Mouse (Mus musculus) heart, adult 2 months (tissue): ENCODE measurements at regions not wholly inside any gene's neighbourhood (a gene's known extent, or its start where the extent isn't known, plus 50 kb on each side); places are given as distances from the start of the nearest gene placed in this dataset.

Experiments
- DNase-seq, 2 experiments: peaks; one replicate each; pipeline ENCODE4 v3.0.0; 2021
- H3K27ac ChIP-seq: fragments of 200-600 bp; 2 replicates; pipeline ENCODE4 v1.8.1; 2022
- H3K27me3 ChIP-seq: fragments of 200-500 bp; 2 replicates; pipeline ENCODE4 v1.6.1; 2012; ENCODE audit warnings: mild to moderate bottlenecking, low read length, inconsistent platforms, mixed read lengths; ENCODE audit not compliant: control insufficient read depth, insufficient read depth
- H3K36me3 ChIP-seq: fragments of 200-500 bp; 2 replicates; pipeline ENCODE4 v1.6.1; 2012; ENCODE audit warnings: low read length, inconsistent platforms; ENCODE audit not compliant: control insufficient read depth, insufficient read depth
- H3K4me1 ChIP-seq: fragments of 200-500 bp; 2 replicates; pipeline ENCODE4 v1.6.1; 2011; ENCODE audit warnings: low read length; ENCODE audit not compliant: control insufficient read depth, insufficient read depth
- H3K4me3 ChIP-seq: fragments of 200-600 bp; 2 replicates; pipeline ENCODE4 v1.8.1; 2022
- H3K79me2 ChIP-seq: fragments of 200-500 bp; replicated peaks from 2 replicates; pipeline ENCODE4 v1.6.1; 2012; ENCODE audit warnings: mild to moderate bottlenecking, inconsistent platforms, low read length, moderate library complexity, mixed read lengths; ENCODE audit not compliant: control insufficient read depth, insufficient read depth
- H3K9ac ChIP-seq: fragments of 200-500 bp; 2 replicates; pipeline ENCODE4 v1.6.1; 2012; ENCODE audit warnings: low read depth, mild to moderate bottlenecking, control low read depth, inconsistent platforms, low read length, mixed read lengths
- CTCF ChIP-seq: fragments of 200-600 bp; IDR thresholded peaks from 2 replicates; pipeline ENCODE4 v1.8.1; 2022; ENCODE audit warnings: antibody characterized with exemption, mild to moderate bottlenecking, moderate library complexity
- EP300 ChIP-seq: fragments of 200-500 bp; IDR thresholded peaks from 2 replicates; pipeline ENCODE4 v1.6.1; 2011; ENCODE audit warnings: low read depth, low read length, control low read depth; ENCODE audit not compliant: insufficient read depth
- POLR2A ChIP-seq: fragments of 200-500 bp; IDR thresholded peaks from 2 replicates; pipeline ENCODE4 v1.6.1; 2011; ENCODE audit warnings: mild to moderate bottlenecking, low read depth, low read length, control low read depth; ENCODE audit not compliant: insufficient read depth
- WGBS: fragments of 180-500 bp; shearing (Covaris S2); methylation state at CpG from one replicate; pipeline ENCODE4 v1.1.7; 2018; 5-methylcytosine and 5-hydroxymethylcytosine counted together
- intact Hi-C: fragments of 180-260 bp; cut with DNase I; formaldehyde crosslinking; loops from one replicate; pipeline ENCODE4 v1.15.1; 2025

DNA sequence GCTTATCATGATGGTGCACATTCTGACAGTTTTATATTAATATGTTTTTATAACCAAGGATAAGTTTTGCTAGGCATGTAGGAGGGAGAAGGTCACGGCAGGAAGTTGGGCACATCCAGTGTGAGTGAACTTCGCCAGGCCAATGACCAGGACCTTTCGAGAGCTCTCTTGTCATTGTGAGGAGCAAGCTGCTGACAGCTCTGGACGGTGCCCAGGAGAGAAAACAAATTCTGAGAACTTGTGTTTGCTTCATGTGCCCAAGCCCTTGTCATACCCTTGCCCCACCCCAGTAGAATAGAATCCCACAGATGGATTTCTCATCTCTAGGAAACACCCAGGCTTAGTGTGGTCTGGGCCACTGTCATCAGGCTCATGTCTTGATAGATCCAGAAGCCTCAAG is 304.5 kb upstream of the Ddhd1 start:
- H3K27me3 ChIP-seq, result no peaks in the 10 kb centered on the region
- H3K4me1 ChIP-seq, result no peaks in the 10 kb centered on the region; the same call in 1 of the 2 replicates
- intact Hi-C loops, result no loop called here
- H3K36me3 ChIP-seq, result no peaks in the 10 kb centered on the region
- peak in 1 of 2 experiments; percentile 21 for DNase-seq
- 57% methylated on average over 4 of the region's 4 CpGs for WGBS
- TF ChIP-seq EP300 (0 out of 2 replicates have a peak, but pooled peaks have one; percentile 39), POLR2A (no peak)
- H3K9ac ChIP-seq, result no peak overlapping the region
- H3K79me2 ChIP-seq, result no peaks in the 10 kb centered on the region
- H3K27ac ChIP-seq, result no peak overlapping the region
- H3K4me3 ChIP-seq, result no peak overlapping the region

DNA sequence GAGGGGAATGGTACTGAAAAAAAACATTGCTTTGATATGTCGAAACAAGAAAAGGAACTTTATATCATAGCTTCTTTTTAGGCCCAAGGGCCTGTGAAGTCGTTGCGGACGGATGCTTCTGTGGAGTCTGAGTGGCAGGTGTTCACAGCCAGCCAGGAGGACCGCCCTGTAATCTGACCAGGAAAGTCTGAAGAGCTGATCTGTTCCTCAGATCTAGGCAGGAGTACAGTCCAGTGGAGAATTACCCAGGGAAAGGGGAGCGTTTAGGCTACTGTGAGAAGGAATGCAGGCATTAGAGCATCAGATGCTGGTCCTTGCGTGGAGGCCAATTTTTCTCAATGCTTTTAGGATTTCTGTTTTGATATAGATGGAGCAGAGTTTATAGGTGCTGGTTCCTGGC is 306.1 kb upstream of the Ddhd1 start:
- no peaks in the 10 kb centered on the region; the same call in 1 of the 2 replicates for H3K4me1 ChIP-seq
- H3K36me3 ChIP-seq, result no peaks in the 10 kb centered on the region
- no peaks in the 10 kb centered on the region for H3K27me3 ChIP-seq
- TF ChIP-seq POLR2A, result no peak
- TF ChIP-seq CTCF, result no peak
- no peak for TF ChIP-seq EP300
- H3K79me2 ChIP-seq, result no peaks in the 10 kb centered on the region
- no peak overlapping the region for H3K9ac ChIP-seq
- DNase-seq, result no peak
- intact Hi-C loops, result no loop called here
- no peak overlapping the region for H3K27ac ChIP-seq
- no peak overlapping the region for H3K4me3 ChIP-seq
- 87% methylated on average over 7 of the region's 7 CpGs for WGBS

DNA sequence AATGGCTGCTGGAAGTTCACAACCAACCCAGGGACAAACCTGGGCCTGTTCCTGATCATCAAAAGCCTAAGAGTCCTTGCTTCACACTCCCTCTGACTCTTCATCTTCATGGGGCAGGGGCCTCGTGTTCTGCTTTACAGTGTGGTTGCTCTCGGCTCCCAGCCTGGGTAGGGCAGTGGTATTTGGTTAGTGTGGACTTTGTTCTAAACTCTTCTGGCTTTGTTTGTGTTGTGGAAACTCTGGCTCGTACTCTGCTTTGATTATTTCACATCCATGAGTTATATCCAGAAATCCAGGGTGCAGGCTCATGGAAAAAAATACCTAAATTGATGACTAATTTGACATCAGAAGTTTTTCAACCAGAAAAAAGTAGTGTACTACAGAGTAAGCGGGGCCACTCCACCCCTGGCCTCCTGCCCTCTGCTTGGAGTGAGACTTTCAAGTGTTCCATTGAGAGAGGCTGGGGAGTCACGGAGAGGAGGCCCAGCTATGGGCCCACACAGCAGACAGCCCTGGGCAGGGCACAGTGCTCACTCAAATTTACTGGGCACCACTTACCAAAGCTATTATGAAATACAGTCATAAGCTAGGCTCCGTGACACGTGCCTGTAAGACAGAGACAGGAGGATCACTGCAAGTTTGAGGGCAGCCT is 325.4 kb upstream of the Ddhd1 start:
- Histone ChIP-seq H3K4me1 (no peaks in the 10 kb centered on the region), H3K4me3 (no peak overlapping the region), H3K9ac (no peak overlapping the region), H3K27me3 (no peaks in the 10 kb centered on the region), H3K36me3 (no peaks in the 10 kb centered on the region), H3K27ac (no peak overlapping the region), H3K79me2 (no peaks in the 10 kb centered on the region)
- DNase-seq, result no peak
- intact Hi-C loops, result loop anchor here (10.0 kb wide), 1 partner anchor 109 kb away; no protein-coding TSS in a partner anchor
- WGBS, result 76% methylated on average over 7 of the region's 7 CpGs
- no peak for TF ChIP-seq EP300
- TF ChIP-seq POLR2A, result no peak
- no peak for TF ChIP-seq CTCF

DNA sequence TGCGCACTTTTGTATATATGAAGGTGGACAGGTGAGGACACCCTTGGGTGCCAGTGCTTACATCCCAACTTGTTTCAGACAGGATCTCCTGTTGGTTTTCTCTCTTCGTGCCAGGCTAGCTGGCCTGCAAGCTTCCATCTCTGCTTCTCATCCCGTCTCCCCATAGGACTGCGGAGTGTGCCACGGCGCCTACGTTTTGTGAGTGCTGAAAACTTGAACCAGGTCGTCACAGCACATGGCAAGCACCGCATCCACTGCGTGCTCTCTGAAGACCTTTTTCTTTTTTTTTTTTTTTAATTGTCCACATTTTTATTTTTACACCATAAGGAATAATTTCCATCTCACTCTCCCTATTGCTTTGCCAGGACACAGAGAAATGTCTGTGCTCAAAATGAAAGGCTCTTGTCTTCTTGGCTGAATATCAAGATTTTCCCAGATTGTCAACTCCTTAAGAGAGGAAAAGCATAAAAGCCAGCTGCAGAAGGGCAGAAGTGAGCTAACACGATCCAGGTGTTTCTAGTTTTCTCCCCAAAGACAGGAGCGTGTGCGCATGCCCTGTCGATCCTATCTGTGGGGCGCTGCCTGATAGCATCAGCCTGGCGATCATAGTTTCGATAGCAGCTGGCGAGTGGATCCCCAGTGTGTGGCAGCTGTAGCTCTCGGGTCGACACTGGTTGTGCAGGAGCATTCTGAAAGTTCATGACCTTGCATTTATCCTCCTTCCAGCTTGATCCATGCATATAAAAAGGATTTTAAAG is 326.4 kb upstream of the Ddhd1 start:
- H3K36me3 ChIP-seq, result no peaks in the 10 kb centered on the region
- intact Hi-C loops, result loop anchor here (10.0 kb wide), 1 partner anchor 110 kb away; no protein-coding TSS in a partner anchor
- no peak overlapping the region for H3K9ac ChIP-seq

DNA sequence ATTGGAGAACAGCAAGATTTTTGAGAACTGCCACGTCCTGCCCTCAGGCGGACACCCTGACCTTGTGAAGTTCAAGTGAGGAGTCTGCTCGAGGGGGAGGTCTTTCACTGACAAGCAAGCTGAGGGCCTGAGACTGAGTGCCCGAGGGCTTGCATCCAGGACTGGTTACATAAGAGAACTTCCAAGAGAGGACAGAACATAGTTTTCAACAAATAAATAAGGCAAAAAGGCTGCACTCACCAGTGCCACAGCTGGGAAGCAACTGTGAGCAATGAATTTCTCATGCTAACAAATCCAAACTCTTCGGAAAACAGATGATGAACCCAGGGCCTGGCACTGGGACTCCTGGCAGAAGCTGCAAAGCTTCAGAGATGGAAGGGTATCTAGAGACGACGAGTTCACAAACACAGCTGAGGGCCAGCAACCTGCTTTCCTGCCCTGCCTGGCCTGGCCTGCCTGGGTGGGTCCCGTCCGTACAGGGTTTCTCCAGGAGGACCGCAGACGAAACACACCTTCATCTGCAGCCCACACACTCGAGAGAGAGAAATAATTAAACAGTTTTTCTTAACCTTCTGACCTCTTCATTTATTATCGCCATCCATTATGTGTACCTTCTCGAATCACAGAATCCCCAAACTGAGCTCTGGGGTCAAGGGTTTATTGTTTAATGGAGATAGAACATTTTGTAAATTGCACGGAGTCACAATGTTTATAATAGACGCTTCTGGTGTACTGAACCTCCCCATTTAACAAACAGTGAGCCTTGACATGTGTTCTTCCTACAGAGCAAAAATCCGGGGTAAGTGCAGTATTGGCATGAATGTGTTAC is 334.3 kb upstream of the Ddhd1 start:
- Histone ChIP-seq H3K27ac (no peak overlapping the region), H3K27me3 (no peaks in the 10 kb centered on the region), H3K36me3 (no peaks in the 10 kb centered on the region), H3K4me3 (no peak overlapping the region), H3K9ac (no peak overlapping the region), H3K4me1 (peaks cover 3% of the 10 kb centered on the region), H3K79me2 (no peaks in the 10 kb centered on the region)
- DNase-seq, result peak; percentile 39 to 45
- 64% methylated on average over 17 of the region's 17 CpGs for WGBS
- TF ChIP-seq POLR2A (no peak), EP300 (no peak), CTCF (no peak)
- intact Hi-C loops, result loop anchor here (5.0 kb wide), 2 partner anchors 400 to 710 kb away; partner anchors contain the start of gene Bmp4

More for the DNA sequence above, 326.4 kb upstream of the Ddhd1 start:
- TF ChIP-seq EP300 (no peak), POLR2A (no peak), CTCF (no peak)
- no peaks in the 10 kb centered on the region for H3K4me1 ChIP-seq
- H3K4me3 ChIP-seq, result no peak overlapping the region
- H3K79me2 ChIP-seq, result no peaks in the 10 kb centered on the region
- no peak for DNase-seq
- WGBS, result 78% methylated on average over 20 of the region's 20 CpGs
- H3K27me3 ChIP-seq, result no peaks in the 10 kb centered on the region
- no peak overlapping the region for H3K27ac ChIP-seq

DNA sequence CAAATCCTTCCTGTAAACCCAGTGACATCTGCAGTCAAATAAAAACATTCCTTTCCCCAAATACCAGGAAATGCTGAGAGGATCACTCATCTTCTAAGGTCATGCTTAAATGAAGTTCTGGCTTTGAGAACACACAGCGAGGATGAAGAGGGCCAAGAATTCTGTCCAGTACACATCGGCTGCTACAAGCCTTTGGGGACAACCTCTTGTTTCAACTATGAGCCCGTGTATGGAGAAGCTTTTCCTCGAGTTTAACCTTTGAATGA is 334.9 kb upstream of the Ddhd1 start:
- TF ChIP-seq EP300 (no peak), POLR2A (no peak)
- Histone ChIP-seq H3K79me2 (no peaks in the 10 kb centered on the region), H3K36me3 (no peaks in the 10 kb centered on the region), H3K9ac (no peak overlapping the region), H3K27me3 (no peaks in the 10 kb centered on the region), H3K4me3 (no peak overlapping the region), H3K4me1 (peaks cover 3% of the 10 kb centered on the region), H3K27ac (no peak overlapping the region)
- WGBS, result 63% methylated on average over 4 of the region's 4 CpGs
- no peak for DNase-seq
- intact Hi-C loops, result loop anchor here (1.0 to 5.0 kb wide), 3 partner anchors 399 to 709 kb away; partner anchors contain the start of gene Bmp4
